Mouse (Mus musculus) testis, adult 2 months (tissue): ENCODE results near the gene Polh.

Experiments used
- CTCF ChIP-seq: fragments of 200-500 bp; IDR thresholded peaks from 2 replicates; pipeline ENCODE4 v1.5.1; 2012; ENCODE audit warnings: low read depth, mild to moderate bottlenecking, inconsistent platforms, low read length, moderate library complexity; ENCODE audit not compliant: control insufficient read depth, insufficient read depth, insufficient replicate concordance
- POLR2A ChIP-seq: fragments of 200-500 bp; IDR thresholded peaks from 2 replicates; pipeline ENCODE4 v1.6.1; 2012; ENCODE audit warnings: low read depth, mild to moderate bottlenecking, inconsistent platforms, low read length, moderate library complexity; ENCODE audit not compliant: control insufficient read depth

DNA sequence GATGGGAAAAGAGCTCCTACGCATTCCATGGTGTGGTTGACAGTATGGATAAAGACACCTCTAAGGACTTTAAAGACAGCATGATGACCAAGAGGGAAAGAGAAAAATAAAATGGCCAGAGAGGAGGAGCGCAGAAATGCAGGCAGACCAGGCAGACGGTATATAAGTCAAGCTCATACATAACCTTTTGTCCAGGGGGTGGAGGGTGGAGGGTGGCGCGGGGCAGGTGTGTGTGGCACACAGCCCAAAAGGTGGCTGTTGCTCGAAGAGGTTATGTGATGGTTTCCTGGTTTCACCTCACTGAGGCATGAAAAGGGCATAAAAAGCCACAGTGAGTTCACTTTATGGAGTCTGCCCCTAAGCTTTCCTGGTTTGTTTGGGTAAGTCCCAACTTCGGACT is 39.9 kb downstream of the Polh start:
- no peak for TF ChIP-seq CTCF
- no peak for TF ChIP-seq POLR2A
